Mouse (Mus musculus) heart, postnatal 10 days (tissue): ENCODE results near the gene Fhit. TPM values are rescaled to one million over a fixed set of nuclear protein-coding genes. Genes with fewer than 3 reads are reported as not detected.
"Not testable (repeated sequence)": the region's sequence is repeated elsewhere in the genome, so short reads cannot be mapped to it uniquely, and the experiment has no call there.

Experiments
- DNase-seq, 2 experiments: peaks; one replicate each; pipeline ENCODE4 v3.0.0; 2021
- intact Hi-C: fragments of 180-260 bp; cut with DNase I; formaldehyde crosslinking; loops from one replicate; pipeline ENCODE4 v1.15.1; 2025
- total RNA-seq, 2 experiments: library from RNA; stranded (reverse); gene quantifications; 2 replicates each; pipeline ENCODE4 v1.2.3; 2021

Fhit gene
- total RNA-seq, 2 experiments from 2014 or later: 2.6 to 3.1 TPM

DNA sequence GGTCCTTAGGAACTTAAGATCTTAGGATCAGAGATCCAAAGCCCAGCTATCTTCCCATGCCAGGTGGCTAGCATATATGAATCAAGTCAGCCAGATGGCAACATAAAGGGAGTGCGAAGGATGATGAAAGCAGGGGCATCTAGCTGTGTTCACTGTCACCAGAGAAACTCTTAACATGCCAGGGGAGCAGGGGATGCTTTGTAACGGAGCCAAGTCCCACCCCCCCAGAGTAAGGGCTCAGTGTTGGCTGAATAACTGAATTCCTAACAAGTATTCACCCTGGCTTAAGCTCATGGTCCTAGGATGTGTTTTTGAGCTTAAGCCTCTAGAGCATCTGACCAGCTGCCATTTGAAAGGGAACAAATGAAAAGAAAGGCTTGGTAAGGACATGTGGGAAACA is 1139.5 kb downstream of the Fhit start:
- DNase-seq: no peak
- intact Hi-C loops: no loop called here

GRCm38 (mm10) chr14:10020400-10021140 is 1141.3 kb downstream of the Fhit start:
- intact Hi-C loops: no loop called here
- DNase-seq: peak; percentile 40 to 64

GRCm38 (mm10) chr14:10013817-10014266 is 1148.0 kb downstream of the Fhit start:
- intact Hi-C loops: no loop called here
- no peak for DNase-seq

DNA sequence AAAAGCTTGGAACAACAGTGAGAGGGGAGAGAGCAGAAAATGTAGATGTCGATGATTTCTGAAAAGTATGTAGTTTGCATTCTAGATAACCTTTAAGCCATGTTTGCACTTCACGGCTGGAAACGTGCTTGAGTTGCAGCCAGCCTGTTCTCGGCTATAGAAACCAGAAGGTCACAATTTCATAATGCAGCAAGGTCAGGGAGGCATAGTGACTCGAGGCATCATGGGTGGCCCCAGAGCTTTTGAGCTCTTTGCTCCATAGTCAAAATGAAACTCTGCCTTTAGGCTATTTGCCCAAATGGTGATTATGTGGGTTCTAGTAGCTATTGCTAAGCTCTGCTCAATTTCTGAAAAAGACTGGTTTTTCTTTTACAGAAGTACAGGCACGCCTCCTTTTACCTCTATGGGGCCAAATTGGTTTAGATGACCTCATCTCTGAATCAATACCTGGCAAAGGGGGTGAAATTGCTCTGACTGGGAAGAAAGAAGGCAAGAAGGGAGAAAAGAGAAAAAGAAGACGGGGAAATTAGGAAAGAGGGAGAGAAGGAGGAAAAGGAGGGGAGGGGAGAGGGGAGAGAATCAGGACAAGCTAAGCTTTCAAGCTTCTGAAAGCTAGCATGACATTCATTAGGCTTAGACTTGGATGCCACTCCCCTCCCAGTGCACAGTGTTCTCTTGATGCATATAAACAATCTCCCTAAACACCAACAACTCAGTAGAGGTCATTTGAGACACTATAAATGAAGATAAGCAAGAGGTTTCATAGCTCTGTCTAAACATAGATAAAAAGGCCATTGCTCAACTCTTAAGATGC is 1148.6 kb downstream of the Fhit start:
- intact Hi-C loops: no loop called here
- DNase-seq: no peak

GRCm38 (mm10) chr14:10006278-10006677 is 1155.6 kb downstream of the Fhit start:
- DNase-seq: no peak
- intact Hi-C loops: no loop called here

- DNase-seq: no peak
- intact Hi-C loops: no loop called here
Observed at GRCm38 (mm10) chr14:10003847-10004246, 1158.0 kb downstream of the Fhit start.

- DNase-seq: no peak
- intact Hi-C loops: no loop called here
Observed at GRCm38 (mm10) chr14:9990677-9991076, 1171.2 kb downstream of the Fhit start.

- intact Hi-C loops: no loop called here
- peak; percentile 8 to 17 for DNase-seq
Observed at GRCm38 (mm10) chr14:9976934-9977510, 1184.8 kb downstream of the Fhit start.

- DNase-seq: no peak
- intact Hi-C loops: no loop called here
Observed at GRCm38 (mm10) chr14:9974402-9974801, 1187.4 kb downstream of the Fhit start.

- no peak for DNase-seq
- intact Hi-C loops: no loop called here
Observed at GRCm38 (mm10) chr14:9963853-9964252, 1198.0 kb downstream of the Fhit start.

GRCm38 (mm10) chr14:9960396-9960795 is 1201.4 kb downstream of the Fhit start:
- DNase-seq: no peak
- intact Hi-C loops: no loop called here

DNA sequence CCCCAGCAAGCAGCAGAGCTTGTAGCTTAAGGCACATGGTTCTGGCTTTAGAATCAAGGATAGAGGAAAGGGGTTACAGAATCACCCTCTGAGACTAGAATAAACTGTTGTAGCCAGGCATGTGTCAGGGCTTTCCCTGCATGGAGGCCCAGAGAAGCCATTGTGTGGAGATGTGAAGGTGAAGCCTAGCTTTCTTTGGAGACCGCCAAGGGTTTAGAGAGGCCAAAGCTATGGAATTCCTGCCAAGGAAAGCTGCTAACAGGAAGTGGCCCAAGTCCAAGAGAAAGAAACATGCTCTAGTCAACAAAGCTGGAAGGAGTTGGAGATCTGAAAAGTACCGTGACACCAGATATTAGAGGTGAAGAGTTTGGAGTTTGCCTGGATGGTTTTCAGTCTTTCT is 1262.3 kb downstream of the Fhit start:
- peak; percentile 26 to 31 for DNase-seq
- intact Hi-C loops: no loop called here

- intact Hi-C loops: no loop called here
- DNase-seq: no peak
Observed at GRCm38 (mm10) chr14:9896556-9896955, 1265.3 kb downstream of the Fhit start.

- intact Hi-C loops: no loop called here
- DNase-seq: no peak
Observed at GRCm38 (mm10) chr14:9852041-9852440, 1309.8 kb downstream of the Fhit start.

- DNase-seq: no peak
- intact Hi-C loops: no loop called here
Observed at GRCm38 (mm10) chr14:9832290-9832689, 1329.5 kb downstream of the Fhit start.

DNA sequence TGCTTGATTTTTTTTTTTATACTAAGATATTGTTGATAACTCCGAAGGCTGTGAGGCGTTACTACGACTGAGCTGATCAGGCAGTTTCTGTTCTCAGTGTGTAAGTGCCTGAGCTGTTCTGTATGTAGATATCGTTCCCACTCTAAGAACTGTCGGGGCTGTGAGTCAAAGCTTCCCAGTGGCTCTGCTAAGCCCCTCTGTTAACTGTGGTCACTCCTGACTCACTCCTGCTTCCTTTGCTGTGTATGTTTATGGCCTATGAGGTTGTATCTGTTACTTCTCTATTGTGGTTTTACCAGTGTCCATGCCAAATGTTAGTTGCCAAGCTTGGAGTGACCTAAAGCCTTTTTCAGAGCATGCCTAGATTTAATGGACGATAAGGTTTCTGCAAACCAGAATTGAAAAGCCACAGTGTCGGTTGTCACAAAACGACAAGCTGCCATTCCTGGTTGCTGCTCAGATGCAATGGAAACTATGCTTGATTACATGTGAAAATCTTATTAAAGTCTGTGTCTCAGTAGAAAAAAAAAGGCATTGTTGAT is 1333.1 kb downstream of the Fhit start:
- intact Hi-C loops, DNase-seq: not testable (repeated sequence)

- no peak for DNase-seq
- intact Hi-C loops: no loop called here
Observed at GRCm38 (mm10) chr14:9815963-9816362, 1345.9 kb downstream of the Fhit start.

GRCm38 (mm10) chr14:9811847-9812321 is 1350.0 kb downstream of the Fhit start:
- peak; percentile 6 to 7 for DNase-seq
- intact Hi-C loops: no loop called here

DNA sequence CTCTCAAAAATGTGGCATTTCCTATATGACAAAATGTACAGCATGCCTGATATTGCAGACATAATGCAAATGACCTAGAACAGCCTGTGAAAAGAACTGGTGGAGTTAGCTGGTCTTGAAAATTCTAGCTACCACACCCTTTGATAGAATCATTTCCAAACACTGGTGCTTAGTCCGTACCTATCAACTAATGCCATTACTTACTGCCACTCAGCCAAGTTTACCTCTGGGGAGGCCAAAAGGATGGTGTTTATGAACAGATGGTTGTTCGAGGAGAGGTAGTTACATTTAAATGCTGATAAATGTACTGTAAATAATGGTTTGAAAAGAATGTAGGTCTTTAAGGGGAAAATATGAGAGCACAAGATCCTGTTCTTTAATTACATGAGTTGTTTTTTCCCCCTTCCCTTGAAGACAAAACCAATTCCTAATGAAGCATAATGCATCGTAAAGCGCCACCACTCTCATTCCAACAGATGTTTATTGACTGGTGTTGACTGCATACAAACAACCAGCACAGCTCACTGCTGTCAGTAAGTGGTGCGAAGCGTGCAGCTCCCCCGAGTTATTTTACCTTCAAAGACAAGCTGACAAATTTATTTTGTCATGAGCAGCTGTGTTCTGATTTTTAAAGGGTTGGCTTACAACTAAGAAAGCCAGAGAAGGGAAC is 1350.5 kb downstream of the Fhit start:
- peak in 1 of 2 experiments; percentile 4 for DNase-seq
- intact Hi-C loops: no loop called here

GRCm38 (mm10) chr14:9793403-9793802 is 1368.4 kb downstream of the Fhit start:
- intact Hi-C loops: no loop called here
- DNase-seq: no peak
